Mouse (Mus musculus): ENCODE data around the gene Capg.

The Capg gene

DNA sequence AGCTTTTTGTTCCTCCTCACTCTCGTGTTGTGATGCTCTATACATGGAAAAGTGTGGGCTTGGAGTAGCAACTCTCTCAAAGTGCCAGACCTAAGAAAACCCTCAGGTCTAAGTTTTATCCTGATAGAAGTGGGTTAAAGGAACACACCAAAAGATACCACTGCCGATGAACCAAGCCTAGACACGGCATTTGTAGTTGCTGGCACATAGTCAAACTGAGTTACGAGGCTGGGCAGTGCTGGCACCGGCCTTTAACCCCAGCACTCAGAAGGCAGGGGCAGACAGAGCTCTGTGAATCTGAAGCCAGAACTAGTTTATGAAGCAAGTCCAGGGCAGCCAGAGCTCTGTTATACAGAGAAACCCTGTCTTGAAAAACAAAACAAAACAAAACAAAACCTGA is 63.5 kb downstream of the Capg start:
- DNase-seq (ENCODE audit: low spot score in 2 of 2), result no peak

DNA sequence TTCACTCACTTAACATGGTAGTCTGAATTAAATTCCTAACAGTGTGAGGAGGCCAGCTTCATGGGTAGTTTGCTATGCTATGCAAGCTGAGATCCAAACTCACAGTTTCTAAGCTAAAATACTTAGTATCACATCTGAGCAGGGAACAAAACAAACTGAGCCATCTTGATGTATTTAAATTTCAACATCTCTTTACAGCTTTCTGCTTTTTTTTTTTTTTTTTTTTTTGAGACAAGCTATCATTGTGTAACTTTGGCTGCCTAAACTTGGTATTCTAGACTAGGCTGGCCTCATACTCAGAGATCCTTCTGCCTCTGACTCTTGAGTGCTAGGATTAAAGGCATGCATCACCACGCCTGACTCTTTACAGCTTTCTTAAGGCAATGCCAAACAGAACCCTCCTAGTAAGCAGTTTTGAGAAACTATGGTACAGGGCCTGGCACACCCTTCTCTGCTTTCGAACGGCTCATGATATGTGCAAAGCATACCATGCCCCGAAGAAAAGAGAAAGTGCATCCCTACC is 64.5 kb downstream of the Capg start:
- no peak for DNase-seq (ENCODE audit: low spot score in 2 of 2)

DNA sequence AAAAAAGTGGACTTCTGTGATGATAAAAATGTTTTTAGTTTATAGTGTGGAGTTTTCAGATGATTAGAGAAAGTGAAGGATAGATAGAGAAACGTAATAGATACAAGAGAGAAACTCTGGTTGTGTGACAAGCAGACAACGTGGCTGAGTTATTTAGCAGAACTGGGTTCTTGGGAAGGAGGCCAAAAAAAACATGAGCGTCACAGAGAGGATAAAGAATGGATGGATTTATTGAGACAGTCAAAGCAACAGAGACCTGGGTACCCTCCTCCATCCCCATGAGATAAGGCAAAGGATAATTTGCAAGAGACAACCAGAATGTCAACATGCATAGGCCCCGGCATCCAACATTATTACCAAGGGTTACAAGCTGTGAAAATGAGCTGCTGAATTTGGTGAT is 66.1 kb downstream of the Capg start:
- DNase-seq (ENCODE audit: low spot score in 2 of 2), result no peak

Measured in thymus, postnatal 10 days (tissue).